Mouse (Mus musculus) spleen, postnatal 36 days (tissue): ENCODE data around the gene Cry2.

ENCODE experiments used
- DNase-seq, 2 experiments: peaks; one replicate each; pipeline ENCODE4 v3.0.0; 2022; ENCODE audit warnings: low spot score in 2 of 2, mixed read lengths in 1 of 2

The Cry2 gene

DNA sequence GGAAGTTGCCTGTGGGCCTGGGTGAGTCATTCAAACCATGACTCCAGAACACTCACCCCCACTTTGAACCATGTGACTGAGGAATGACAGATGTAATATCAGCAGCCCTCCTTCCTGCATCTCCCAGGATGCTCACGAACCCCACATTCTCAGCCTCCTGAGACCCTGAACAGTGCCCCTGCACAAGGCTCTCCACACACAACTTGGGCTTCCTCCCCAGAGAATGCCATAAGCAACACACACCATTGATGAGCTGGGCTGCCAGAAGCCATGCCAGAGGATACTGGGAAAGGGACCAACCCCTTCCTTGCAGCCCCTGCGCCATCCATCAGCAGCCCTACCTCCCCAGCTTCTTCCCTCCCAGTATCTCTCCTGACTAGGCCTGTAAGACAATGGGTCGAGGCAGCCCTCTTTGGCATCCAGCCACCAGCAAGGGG, 45.7 kb downstream of the Cry2 start:
- no peak for DNase-seq

DNA sequence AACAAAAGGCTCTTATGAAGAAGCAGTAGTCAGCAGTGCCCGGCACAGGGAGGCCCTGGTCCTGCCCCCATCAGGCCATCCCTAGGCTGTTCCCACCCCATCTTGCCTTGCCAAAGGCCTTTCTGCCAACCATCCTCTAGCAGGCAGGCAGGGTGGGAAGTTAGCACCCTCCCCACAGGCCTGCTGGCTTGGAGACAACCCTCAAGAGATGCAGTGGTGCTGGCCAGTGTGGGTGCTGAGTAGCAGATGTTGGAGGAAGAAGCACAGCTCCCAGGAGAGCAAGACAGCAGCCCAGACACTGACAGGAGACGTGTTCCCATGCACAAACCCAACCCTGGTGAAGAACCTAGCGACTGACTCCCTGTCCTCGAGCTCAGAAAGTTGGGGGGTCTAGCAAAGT, 46.2 kb downstream of the Cry2 start:
- no peak for DNase-seq

DNA sequence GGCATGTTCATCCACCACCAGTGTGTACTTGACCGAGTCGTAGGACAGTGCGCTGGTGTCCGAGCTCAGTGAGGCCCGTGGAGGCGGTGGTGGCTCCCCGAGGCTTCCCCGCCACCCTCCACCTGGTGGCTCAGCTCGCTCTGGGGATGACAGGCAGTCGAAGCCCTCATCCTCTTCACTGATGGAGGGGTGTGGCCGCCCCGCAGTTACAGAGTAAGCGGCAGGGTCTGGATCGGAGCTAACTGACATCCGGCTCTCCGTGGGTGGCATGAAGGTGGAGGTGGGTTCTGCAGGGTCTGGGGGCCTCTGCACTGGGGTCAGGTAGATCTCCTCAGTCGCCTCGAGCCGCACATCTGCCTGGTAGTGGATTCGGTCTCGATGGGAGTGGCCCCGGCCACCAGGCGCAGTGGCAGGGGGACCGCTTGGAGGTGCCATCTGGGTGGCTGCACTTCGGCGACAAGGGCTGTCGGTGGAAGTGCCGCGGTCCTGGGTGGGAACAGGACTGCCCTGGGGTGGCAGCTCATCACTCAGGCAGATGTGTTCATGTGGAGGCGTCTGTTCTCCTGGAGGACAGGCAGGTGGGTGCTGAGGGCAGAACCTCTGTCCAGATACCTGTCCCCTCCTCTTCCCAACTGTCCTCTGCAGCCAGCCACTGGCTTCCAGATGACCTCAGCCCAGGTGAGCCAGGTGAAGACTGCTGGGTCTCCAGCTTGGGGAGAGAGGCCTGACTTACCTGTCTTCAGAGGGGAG, 46.8 kb downstream of the Cry2 start:
- no peak for DNase-seq

DNA sequence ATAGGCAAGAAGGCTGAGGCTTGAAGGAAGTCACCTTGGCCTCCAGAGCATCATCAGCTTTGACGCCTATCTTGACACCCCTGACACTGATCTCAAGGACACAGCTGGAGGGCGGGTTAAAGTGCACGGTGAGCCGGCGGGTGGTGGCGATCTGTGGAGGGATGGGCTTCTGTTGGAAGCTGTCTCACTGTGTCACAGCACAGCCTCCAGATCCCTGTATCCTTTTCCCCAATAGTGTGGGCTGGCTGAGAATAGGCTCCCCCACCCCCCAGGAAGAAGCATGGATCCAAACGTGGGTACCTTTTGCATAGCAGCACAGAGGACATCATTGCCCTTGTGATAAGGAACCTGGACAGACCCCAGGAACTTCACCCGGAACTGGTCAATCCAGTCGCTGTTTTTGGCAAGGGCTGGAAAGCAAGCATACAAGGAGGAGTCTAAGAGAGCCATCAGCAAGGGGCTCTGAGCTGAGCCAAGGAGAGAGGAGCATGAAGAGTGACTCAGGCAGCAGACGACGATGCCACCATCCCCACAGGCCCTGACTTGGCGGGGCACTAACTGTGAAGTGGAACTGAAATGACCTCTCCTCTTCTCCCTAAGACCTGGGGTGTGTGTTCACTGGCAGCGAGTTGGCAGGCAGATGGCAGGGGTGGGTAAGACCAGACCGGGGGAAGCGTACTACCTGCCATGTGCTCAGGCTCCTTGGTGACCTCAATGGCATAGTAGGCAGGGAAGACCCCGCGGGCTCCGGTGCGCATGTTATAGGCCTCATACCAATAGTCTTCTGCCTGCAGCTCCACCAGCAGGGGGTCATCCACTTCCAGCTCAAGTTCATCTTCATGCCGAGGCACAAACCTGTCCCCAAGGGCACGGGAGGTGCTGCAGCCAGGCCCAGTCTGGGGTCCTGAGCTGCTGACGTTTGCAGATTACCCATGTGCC, 48.5 kb downstream of the Cry2 start:
- no peak for DNase-seq

DNA sequence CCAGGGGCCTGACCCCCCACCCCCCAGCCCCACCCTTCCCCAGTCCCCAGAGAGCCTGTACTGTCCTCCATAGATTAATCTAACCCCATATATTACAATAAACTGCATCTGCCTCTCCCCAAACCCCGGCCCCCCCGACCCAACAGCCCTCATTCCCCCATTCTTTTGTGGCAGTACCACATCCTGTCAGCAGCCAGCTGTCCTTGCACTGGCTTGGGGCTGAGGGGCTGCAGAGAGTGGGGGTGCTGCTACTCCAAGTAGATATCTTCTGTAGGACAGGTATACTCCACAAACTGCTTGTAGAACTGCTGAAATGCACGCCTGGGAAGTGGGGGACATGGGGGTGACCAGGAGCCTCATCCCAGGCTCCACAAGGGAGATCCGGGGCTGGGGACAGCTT, 49.7 kb downstream of the Cry2 start:
- DNase-seq, result no peak

DNA sequence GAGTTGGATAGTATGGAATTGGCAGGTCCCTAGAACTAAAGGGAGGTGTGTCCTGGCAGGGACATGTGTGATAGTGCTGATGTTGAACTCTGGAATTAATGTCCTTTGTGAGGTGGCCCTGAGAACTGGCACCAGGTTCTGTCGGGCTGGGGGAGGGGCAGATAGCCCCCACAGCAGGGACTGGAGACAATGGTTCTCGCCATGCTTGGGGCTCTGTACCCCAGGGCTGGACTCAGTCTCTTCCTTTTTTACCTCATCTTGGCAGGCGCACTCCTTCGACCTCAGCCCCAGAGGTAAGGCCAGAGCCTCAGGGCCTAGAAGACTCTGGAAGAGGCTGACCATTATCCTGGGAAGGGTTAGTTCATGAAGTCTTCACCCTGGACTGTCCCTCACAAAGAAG, 51.1 kb downstream of the Cry2 start:
- no peak for DNase-seq

DNA sequence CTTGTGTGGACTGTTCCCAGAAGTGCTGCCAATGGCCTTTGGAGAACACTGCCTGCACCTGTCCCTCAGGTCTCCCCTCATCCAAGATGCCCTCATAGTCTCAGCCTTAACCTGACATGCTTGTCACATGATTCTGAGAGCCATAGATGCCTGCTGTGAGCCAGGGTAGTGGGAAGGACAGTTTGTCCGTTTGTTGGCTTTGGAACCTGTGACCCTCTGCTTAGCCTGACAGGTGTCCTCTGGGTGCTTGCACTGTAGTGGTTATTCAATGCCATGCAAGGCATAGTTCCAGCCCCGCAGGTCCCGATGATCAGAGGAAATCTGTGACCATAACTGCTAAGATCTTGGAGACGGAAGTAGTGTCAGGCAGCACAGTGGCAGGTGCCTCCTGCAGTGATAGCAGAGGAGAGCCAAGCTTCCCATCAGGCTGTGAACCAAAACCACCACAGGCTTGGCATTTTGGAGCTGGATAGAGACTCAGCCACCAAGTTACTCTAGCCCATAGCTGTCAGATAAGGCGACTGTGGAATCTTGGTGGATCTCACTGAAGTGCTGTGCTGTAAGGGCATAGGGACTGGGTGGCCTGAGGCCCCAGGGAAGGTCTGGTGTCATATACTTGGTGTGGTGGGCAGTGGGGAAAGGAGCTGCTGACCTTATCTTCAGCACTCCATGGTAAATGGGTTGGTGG, 51.8 kb downstream of the Cry2 start, which contains the start of gene 1700029I15Rik:
TSS of gene 1700029I15Rik (plus strand) at position 638 of the 688 bp plus-strand sequence.
- no peak for DNase-seq

DNA sequence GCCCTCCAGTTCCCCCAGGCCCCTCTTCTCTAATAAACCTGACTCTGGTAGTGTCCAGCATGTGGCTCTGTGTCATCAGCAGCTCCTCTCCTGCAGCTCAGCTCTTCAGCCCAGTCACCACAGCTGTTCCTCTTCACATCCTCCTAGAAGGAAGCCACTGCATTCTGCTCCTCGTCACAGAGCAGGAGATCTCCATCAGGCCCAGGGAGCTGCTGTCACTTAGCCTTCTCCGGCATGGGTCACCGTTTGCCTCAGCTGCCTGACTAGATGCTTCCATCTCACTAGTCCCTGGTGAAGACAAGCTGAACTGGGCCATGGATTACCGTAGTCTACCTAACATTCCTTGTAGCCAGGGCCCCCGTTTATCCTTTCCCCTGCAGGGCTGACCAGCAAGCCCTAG, 52.7 kb downstream of the Cry2 start:
- DNase-seq, result no peak

DNA sequence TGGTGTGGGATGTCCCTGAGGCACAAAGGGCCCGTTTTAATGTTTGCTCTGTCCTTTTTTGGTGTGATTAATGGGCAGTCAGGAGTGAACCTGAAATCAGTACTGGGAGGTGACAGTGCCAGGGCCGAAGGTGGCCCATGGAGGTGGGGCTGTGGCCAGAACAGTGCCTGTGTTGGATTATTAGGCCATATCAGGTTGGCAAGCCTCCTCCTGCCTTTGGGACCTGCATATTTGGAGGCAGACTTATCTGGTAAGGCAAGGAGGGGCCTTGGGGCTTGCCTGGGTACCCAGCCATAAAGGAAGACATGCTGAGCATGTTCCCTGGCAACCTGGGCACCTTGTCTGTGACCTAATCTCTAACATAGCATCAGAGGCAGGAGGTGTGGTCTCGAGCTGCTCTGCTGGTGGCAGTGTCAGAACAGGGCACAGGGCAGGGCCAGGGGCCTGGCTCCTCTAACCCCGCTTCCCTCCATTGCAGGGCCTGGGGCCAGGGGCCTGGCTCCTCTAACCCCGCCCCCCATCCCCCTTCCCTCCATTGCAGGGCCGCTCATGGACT, 53.3 kb downstream of the Cry2 start:
- no peak for DNase-seq

DNA sequence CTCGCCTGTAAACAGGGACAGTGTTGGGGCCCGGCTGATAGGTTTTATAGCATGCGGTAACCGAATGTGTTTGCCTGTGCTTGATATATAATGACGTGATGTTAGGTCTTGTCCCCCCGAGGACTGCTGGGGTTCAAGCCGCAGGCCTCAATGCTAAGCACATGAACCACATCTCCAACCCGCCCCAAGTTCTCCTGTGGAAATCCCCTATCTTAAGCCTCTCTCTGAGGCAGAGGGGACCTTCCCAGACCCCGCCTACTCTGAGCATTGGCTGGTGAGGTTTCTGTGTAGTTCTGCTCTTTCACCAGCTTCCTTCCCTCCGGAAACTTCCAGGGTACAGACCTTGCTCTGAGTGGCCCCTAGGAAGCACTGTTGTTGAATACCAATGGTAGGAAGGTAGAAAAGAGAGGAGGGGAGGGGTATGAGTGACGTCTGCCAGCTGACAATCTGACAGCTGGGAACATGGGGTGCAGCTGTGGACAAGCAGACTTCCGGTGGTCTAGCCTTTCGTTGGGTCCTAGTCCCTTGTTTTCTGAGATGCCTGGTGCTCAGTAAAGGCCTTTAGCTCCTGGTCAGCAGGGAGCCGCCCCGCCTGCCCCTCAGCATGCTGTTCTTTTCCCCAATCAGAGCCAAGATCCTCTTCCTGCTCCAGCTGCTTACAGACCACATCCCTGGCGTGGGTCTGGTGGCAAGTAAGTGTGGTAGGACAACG, 53.9 kb downstream of the Cry2 start:
- DNase-seq, result peak; percentile 21 to 46

DNA sequence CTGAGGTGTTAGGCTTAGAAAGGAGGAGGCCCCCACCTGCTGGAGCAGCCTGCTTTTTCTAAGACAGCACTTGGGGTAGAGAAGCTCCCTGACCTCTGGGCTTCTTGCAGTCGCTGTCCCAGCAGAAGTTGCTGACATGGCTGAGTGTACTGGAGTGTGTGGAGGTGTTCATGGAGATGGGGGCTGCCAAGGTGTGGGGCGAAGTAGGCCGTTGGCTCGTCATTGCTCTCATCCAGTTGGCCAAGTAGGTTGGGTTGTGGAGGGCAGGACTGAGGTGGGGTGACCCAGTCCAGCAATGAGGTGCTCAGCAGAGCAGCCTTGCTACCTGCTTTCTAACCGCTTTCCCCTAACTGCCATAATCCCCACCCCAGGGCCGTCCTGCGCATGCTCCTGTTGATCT, 56.5 kb downstream of the Cry2 start:
- DNase-seq, result no peak

DNA sequence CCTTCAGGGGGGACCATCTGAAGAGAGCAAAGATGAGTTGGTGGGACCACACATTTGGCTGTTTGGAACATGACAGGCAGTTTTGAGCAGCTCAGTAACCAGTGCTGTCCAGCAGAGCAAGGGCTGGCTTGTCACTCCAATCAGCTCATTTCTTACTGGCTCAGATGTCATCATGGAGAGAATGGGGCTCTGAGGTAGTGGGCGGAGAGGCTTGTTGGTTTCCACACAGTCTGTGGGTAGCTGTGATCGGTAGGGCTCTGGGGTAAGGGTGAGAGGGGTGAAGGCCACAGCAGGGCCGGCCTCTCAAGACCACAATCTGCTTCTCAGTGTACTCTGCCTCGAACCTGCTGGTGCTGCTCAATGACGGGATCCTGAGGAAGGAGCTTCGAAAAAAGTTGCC, 57.5 kb downstream of the Cry2 start:
- DNase-seq, result no peak

DNA sequence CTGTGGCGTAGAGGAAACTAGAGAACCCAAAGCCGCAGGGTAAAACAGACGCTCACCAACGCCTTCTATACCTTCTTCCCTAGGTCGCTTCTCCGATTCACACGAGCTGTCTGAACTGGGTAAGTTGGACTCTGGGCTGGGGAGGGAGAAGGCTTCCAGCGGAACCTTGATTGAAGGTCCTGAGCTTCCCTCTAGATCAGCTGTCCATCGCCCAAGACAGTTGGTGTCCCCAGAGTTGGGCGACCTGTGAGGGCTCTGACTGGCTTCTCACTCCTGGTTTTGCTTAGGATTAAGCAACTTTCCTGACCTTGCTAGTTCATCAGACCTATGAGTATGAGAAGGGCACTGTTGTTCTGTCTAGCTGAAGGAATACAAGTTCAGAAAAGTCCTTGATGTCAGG, 58.1 kb downstream of the Cry2 start:
- DNase-seq, result no peak

DNA sequence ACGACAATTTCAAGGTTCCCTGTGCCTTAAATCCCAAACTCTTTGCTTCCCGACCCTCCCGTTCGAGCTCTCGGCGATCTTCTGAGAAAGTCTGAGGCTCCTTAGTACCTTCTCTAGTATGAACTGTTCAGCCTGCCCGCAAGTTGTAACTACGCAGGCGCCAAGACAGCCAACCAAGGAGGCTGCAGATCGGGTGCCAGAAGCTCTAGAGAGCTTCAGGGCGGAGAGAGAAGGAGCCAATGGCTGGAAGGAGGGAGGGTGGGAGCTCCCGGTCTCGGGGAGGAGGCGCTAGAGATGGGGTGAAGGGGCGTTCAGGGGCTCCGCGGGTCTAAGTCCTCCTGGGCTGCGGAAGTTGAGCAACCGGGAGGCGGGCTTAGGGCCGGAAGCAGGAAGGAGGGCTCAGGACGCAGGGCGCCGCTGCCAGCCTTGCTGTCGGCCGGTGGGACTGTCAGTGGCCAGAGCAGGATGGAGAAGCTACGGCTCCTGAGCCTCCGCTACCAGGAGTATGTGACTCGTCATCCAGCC, 58.7 kb downstream of the Cry2 start:
- DNase-seq, result peak; percentile 96 to 98

DNA sequence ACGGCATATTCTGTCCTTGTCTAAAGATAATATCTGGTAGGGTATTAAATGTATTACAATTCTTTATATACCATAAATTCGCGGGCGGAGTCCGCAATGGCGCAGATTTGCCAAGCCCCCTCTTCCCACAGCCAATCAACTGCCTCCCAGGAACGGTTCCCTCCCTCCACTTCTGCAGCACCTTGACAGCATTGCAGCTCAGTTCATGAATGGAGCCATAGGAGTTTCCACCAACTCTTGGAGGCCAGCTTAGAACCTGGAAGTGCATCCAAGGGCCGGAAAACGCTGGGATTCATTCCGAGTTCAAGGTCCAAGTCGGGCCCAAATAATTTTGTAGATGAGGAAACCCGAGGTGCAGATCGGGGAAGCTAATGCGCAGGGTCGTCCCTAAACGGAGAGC, 59.3 kb downstream of the Cry2 start, which contains the start of the genes Pex16 and Large2:
TSS of gene Pex16 (plus strand) at position 163 of the 400 bp plus-strand sequence.
TSS of gene Large2 (minus strand) at position 356 of the 400 bp plus-strand sequence.
- peak; percentile 50 to 54 for DNase-seq

DNA sequence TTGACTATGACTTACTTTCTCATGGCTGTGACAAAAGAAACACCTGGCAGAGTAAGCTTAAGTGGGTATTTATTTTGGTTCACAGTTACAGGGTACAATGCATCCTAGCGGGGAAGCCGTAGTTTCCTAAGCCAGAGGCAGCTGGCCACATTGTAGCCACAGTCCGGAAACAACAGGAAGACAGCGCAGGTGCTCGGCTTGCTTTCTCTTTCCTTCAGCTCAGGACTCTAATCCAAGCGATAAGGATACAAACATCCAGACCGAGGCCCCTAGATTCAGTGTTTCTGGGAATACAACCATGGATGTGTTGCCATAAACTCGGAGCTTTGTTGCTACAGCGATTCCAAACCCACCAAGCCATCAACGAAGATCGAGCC, 60.4 kb downstream of the Cry2 start:
- no peak for DNase-seq

DNA sequence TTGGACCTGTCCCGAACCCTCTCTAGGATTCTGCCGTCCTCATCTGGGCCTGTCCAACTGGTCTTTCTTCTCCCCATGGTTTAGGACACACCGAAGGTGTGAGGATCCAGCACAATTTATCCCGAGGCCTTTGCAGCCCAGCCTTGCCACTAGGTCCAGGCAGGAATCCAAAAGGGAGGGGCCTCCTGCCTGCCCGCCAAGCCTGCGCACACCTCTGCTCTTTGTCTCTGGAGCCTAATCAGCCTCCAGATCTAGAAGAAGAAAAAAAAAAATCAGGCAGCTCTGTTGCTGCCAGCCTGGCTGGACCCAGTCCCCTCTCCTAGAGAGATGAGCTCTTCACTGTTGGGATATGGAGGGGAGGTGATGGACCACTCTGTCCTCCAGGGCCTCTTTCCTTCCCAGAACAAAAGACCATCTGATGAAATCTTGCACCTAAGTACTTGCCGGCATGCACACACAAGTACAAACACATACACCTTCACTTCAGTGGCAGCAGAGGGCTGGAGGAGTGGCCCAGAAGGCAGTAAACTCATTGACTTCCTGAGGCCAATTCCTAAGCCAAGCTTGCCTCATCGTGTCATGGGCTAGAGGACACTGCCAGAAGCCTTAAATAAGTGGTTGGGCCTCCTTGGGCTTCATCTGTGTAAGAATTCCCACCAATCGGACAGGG, 60.9 kb downstream of the Cry2 start:
- no peak for DNase-seq

DNA sequence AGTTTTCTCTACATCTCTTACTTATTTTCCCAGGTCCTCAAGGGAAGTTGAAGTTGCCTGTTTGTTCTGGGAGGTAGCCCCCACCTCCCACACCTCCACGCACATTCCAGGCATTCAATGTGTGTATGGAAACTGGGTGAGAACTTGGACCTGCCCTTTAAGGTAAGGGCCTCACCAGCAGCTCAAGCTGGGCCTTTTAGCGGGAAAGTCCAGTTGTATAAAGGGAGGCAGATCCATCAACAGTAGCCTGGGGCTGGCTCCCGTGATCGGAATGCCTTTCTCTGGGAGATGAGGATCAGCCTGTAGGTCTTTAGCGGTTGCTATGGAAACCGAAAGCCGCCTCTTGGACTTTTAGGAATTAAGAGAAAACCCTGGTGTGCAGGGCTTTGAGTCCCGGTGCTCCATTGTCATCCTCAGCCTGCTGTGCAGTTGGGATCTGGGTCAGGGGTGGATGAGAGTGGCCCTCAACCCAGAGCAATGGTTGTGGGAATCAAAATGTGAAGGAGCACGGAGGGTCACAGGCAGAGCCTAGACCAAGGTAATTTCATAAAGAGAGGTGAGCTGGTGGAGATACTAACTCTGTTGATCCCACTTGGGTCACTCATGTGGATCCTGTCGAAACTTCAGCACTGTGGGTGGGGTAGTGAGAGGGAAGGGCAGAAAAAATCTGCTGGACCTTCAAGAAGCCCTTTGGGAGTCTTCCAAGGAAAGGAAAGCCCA, 61.7 kb downstream of the Cry2 start:
- DNase-seq, result no peak
